Mouse (Mus musculus) cortical plate, adult 2 months (tissue): ENCODE data around the gene Gin1. TPM values are rescaled to one million over a fixed set of nuclear protein-coding genes. Genes with fewer than 3 reads are reported as not detected.
"Not testable (repeated sequence)": the region's sequence is repeated elsewhere in the genome, so short reads cannot be mapped to it uniquely, and the experiment has no call there.

Experiments used
- H3K27ac ChIP-seq: fragments of 200-500 bp; 2 replicates; pipeline ENCODE4 v1.5.1; 2012; ENCODE audit warnings: low read length, control low read depth, inconsistent platforms; ENCODE audit not compliant: insufficient read depth
- H3K4me1 ChIP-seq: fragments of 200-500 bp; 2 replicates; pipeline ENCODE4 v1.6.1; 2011; ENCODE audit warnings: low read length; ENCODE audit not compliant: control insufficient read depth, insufficient read depth
- H3K4me3 ChIP-seq: fragments of 200-500 bp; 2 replicates; pipeline ENCODE4 v1.5.1; 2011; ENCODE audit warnings: mild to moderate bottlenecking, low read length, control low read depth; ENCODE audit not compliant: insufficient read depth
- CTCF ChIP-seq: fragments of 200-500 bp; IDR thresholded peaks from 2 replicates; pipeline ENCODE4 v1.5.1; 2011; ENCODE audit warnings: mild to moderate bottlenecking, control low read depth, low read length; ENCODE audit not compliant: insufficient read depth; ENCODE audit errors: extremely low read depth
- POLR2A ChIP-seq: fragments of 200-500 bp; IDR thresholded peaks from 2 replicates; pipeline ENCODE4 v1.6.1; 2011; ENCODE audit warnings: mild to moderate bottlenecking, low read length, control low read depth; ENCODE audit not compliant: insufficient read depth; ENCODE audit errors: extremely low read depth
- polyA plus RNA-seq: library from polyadenylated mRNA; depleted of rRNA; stranded (reverse); fragments of >200 nt; gene quantifications from 2 replicates; pipeline ENCODE4 v1.2.3, GENCODE M21; 2012

Gene Gin1
- polyA plus RNA-seq, 1 experiment: 9.1 TPM

- no peak overlapping the region for H3K4me3 ChIP-seq
- H3K27ac ChIP-seq: 0 out of 2 replicates have a peak overlapping the region, but pooled peaks have one; percentile 50
- TF ChIP-seq CTCF (no peak), POLR2A (no peak)
- H3K4me1 ChIP-seq: peaks cover 2% of the 10 kb centered on the region
These were observed 9.4 kb upstream of the Gin1 start for GRCm38 (mm10) chr1:97760598-97760997.

DNA sequence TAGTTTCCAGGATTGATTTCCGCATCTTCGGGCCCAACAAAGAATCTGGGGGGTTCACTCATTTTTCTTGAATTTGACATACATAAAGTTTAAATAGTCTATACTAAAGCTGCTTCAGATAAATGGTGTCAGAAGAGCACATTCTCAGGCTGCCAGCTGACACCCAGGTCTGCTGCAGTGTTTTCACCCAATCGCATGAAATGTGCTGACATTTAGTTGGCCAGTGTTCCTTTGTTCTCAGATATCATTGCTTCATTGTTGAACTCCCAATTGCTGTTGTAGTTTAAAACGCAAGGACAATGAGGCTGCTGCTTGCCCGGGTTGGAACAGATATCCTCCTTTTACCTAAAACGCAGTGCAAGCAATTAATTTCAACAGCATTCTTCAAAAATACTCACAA lies 8.5 kb upstream of the Gin1 start:
- Histone ChIP-seq H3K4me3 (no peak overlapping the region), H3K4me1 (peaks cover 2% of the 10 kb centered on the region), H3K27ac (no peak overlapping the region)
- TF ChIP-seq CTCF: no peak
- no peak for TF ChIP-seq POLR2A

DNA sequence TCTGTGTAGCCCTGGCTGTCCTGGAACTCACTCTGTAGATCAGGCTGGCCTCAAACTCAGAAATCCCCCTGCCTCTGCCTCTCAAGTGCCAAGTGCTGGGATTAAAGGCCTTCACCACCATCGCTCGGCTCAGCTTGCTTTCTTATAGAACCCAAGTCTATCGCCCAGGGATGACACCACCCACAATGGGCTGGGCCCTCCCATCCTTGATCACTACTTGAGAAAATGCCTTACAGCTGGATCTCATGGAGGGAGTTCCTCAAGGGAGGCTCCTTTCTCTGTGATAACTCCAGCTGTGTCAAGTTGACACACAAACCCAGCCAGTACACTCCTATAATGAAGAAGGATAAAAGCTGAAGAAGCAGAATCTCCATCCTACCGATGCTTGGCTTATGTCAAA lies 4.3 kb upstream of the Gin1 start:
- not testable (repeated sequence) for H3K4me1 ChIP-seq, H3K4me3 ChIP-seq, H3K27ac ChIP-seq

- Histone ChIP-seq H3K4me1 (peaks cover 2% of the 10 kb centered on the region; the same call in 1 of the 2 replicates), H3K27ac (no peak overlapping the region), H3K4me3 (peak overlapping the region; percentile 94; the same call in 1 of the 2 replicates)
- TF ChIP-seq POLR2A (no peak), CTCF (no peak)
These were observed 1.9 kb upstream of the Gin1 start for GRCm38 (mm10) chr1:97768089-97768488.

GRCm38 (mm10) chr1:97768906-97769293 lies 1.1 kb upstream of the Gin1 start:
- no peak overlapping the region for H3K27ac ChIP-seq
- TF ChIP-seq CTCF: no peak
- no peak for TF ChIP-seq POLR2A

DNA sequence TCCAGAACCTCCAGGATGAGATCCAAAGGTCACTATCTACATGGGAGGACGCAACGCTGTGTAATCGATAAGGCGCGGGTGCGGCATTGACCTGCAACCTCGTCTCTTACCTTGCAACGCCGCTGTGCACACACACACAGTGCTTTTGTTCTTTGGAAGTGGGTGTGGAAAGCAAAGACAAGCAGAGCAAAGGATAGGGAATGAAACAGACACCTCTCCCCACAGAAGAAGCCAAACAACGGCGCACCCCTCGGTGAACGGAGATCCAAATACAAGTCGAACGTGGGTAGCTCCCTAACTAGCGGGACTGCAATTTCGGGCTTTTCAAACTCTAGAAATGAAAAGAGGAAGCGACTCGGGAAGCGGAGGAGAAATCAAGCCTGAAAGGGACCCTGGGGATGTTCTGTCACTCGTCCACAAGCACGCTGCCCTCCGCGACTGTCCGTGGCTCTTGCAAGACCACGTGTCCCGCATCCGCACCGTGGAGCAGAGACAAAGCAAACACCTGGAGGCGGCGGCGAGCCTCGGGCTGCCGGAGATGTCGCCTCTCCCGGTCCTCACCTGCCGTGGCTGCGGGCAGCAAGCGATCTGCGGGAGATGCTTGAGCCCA lies 573 bp upstream of the Gin1 start:
- H3K4me1 ChIP-seq: peaks cover 2% of the 10 kb centered on the region; the same call in 1 of the 2 replicates
- TF ChIP-seq CTCF (no peak), POLR2A (no peak)
- peak overlapping the region; percentile 20; the same call in 1 of the 2 replicates for H3K27ac ChIP-seq
- H3K4me3 ChIP-seq: peak overlapping the region; percentile 94

More at GRCm38 (mm10) chr1:97768906-97769293, 1.1 kb upstream of the Gin1 start:
- H3K4me3 ChIP-seq: peak overlapping the region; percentile 94
- H3K4me1 ChIP-seq: peaks cover 2% of the 10 kb centered on the region; the same call in 1 of the 2 replicates

DNA sequence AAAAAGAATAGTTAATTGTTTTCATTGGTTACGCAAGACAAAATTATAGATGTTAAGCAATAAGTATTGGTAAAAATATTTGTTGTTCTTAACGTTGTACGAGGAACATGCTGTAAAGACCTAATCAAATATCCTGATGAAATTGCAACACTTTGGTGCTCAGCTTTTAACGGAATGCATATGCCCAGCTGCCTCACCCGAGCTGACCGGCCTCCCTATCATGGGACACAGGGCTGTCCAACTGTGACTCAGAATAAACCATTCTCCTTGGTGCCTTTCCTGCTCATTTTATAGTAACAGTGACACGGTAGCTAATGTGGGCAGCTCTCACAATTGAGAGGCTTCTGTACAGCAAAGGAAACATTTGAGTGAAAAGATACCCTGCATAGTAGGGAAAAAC lies 1.1 kb downstream of the Gin1 start:
- no peak overlapping the region for H3K27ac ChIP-seq
- peak overlapping the region; percentile 94; the same call in 1 of the 2 replicates for H3K4me3 ChIP-seq
- TF ChIP-seq POLR2A (no peak), CTCF (no peak)
- H3K4me1 ChIP-seq: peaks cover 2% of the 10 kb centered on the region; the same call in 1 of the 2 replicates

- TF ChIP-seq POLR2A (no peak), CTCF (no peak)
- Histone ChIP-seq H3K27ac (no peak overlapping the region), H3K4me3 (no peak overlapping the region; the same call in 1 of the 2 replicates), H3K4me1 (peaks cover 2% of the 10 kb centered on the region; the same call in 1 of the 2 replicates)
These were observed 1.8 kb downstream of the Gin1 start for GRCm38 (mm10) chr1:97771727-97772126.

DNA sequence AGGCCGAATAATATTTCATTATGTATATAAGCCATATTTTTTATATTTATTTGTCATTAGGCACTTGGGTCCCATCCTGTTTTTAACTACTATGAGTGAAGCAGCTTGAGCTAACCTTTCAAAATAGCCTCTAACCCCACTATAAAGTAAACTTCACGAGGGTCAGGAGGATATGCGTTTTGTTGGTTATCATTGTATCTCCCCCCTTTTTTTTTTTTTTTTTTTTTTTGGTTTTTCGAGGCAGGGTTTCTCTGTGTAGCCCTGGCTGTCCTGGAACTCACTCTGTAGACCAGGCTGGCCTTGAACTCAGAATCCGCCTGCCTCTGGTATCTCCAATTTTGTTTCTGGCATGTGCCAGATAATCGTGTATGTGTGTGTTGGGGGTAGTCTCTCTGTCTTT lies 3.4 kb downstream of the Gin1 start:
- no peak for TF ChIP-seq CTCF
- no peak for TF ChIP-seq POLR2A

GRCm38 (mm10) chr1:97773973-97774372 lies 4.0 kb downstream of the Gin1 start:
- TF ChIP-seq POLR2A (no peak), CTCF (no peak)
- no peak overlapping the region for H3K4me3 ChIP-seq
- H3K4me1 ChIP-seq: peaks cover 2% of the 10 kb centered on the region; the same call in 1 of the 2 replicates
- no peak overlapping the region for H3K27ac ChIP-seq

More for the DNA sequence above, 3.4 kb downstream of the Gin1 start:
- Histone ChIP-seq H3K4me1 (peaks cover 2% of the 10 kb centered on the region; the same call in 1 of the 2 replicates), H3K4me3 (no peak overlapping the region), H3K27ac (no peak overlapping the region)
